Mouse (Mus musculus): ENCODE data around the gene Ano10.

GRCm38 (mm10) chr9:122241812-122242400 is 52.3 kb downstream of the Ano10 start:
- no peak for TF ChIP-seq POLR2A (IDR thresholded peaks at IDR 0.05; ENCODE audit: low read depth, low read length)
- TF ChIP-seq CTCF (conservative IDR thresholded peaks at IDR 0.05; ENCODE audit: insufficient read depth, insufficient read length, low read depth, low read length), result no peak

Data from kidney, adult 2 months (tissue).